Mouse (Mus musculus) bone marrow, adult 2 months (tissue): ENCODE results near the gene Lca5l.

Experiments used
- CTCF ChIP-seq: fragments of 200-500 bp; IDR thresholded peaks from 2 replicates; pipeline ENCODE4 v1.5.1; 2011; ENCODE audit warnings: low read length, control low read depth; ENCODE audit not compliant: control insufficient read depth, insufficient read depth
- POLR2A ChIP-seq: fragments of 200-500 bp; IDR thresholded peaks from 2 replicates; pipeline ENCODE4 v1.6.1; 2011; ENCODE audit warnings: low read depth, mild to moderate bottlenecking, control low read depth, low read length, borderline replicate concordance; ENCODE audit not compliant: control insufficient read depth

GRCm38 (mm10) chr16:96235366-96235970, 43.4 kb upstream of the Lca5l start, which contains the start of gene B3galt5:
- TF ChIP-seq POLR2A, result no peak
- TF ChIP-seq CTCF, result no peak
